Mouse (Mus musculus) E14TG2a.4 (cell line): ENCODE data around the gene Tcerg1l.

Experiments
- H3K27me3 ChIP-seq: 2 replicates; pipeline ENCODE4 v1.6.1; 2014; ENCODE audit warnings: low read length, control low read depth; ENCODE audit not compliant: insufficient read depth
- H3K36me3 ChIP-seq: 2 replicates; pipeline ENCODE4 v1.6.1; 2014; ENCODE audit warnings: low read length, control low read depth; ENCODE audit not compliant: insufficient read depth
- H3K4me1 ChIP-seq: replicated peaks from 2 replicates; pipeline ENCODE4 v1.6.1; 2014; ENCODE audit warnings: low read depth, low read length, control low read depth
- H3K4me3 ChIP-seq: replicated peaks from 2 replicates; pipeline ENCODE4 v1.5.1; 2014; ENCODE audit warnings: mild to moderate bottlenecking, low read length
- H3K9me3 ChIP-seq: 2 replicates; pipeline ENCODE4 v1.6.1; 2014; ENCODE audit warnings: low read length, control low read depth
- CTCF ChIP-seq: conservative IDR thresholded peaks from 2 replicates; pipeline ENCODE4 v1.5.1; 2014; ENCODE audit warnings: low read length
- NANOG ChIP-seq: IDR thresholded peaks from 2 replicates; pipeline ENCODE4 v1.6.1; 2014; ENCODE audit warnings: borderline replicate concordance, low read length, mixed read lengths
- POU5F1 ChIP-seq: IDR thresholded peaks from 2 replicates; pipeline ENCODE4 v1.6.1; 2014; ENCODE audit warnings: low read length, borderline replicate concordance

Tcerg1l gene

GRCm38 (mm10) chr7:138271328-138271727, 126.2 kb downstream of the Tcerg1l start:
- no peak overlapping the region for H3K4me3 ChIP-seq
- H3K27me3 ChIP-seq: no peaks in the 10 kb centered on the region
- peaks cover 26% of the 10 kb centered on the region for H3K9me3 ChIP-seq
- no peak for TF ChIP-seq CTCF
- no peak for TF ChIP-seq NANOG
- TF ChIP-seq POU5F1: no peak
- no peaks in the 10 kb centered on the region for H3K4me1 ChIP-seq
- no peaks in the 10 kb centered on the region for H3K36me3 ChIP-seq

- no peaks in the 10 kb centered on the region for H3K27me3 ChIP-seq
- H3K4me3 ChIP-seq: no peak overlapping the region
- H3K9me3 ChIP-seq: peaks cover 26% of the 10 kb centered on the region
- no peaks in the 10 kb centered on the region for H3K36me3 ChIP-seq
- TF ChIP-seq POU5F1: no peak
- TF ChIP-seq NANOG: no peak
- no peak for TF ChIP-seq CTCF
- H3K4me1 ChIP-seq: no peaks in the 10 kb centered on the region
These were observed 128.1 kb downstream of the Tcerg1l start for GRCm38 (mm10) chr7:138269386-138269785.

- TF ChIP-seq POU5F1 (no peak), CTCF (no peak), NANOG (no peak)
- Histone ChIP-seq H3K27me3 (no peaks in the 10 kb centered on the region), H3K9me3 (peaks cover 26% of the 10 kb centered on the region), H3K36me3 (no peaks in the 10 kb centered on the region), H3K4me3 (no peak overlapping the region), H3K4me1 (no peaks in the 10 kb centered on the region)
These were observed 129.4 kb downstream of the Tcerg1l start for GRCm38 (mm10) chr7:138267976-138268646.

- Histone ChIP-seq H3K36me3 (no peaks in the 10 kb centered on the region), H3K4me1 (no peaks in the 10 kb centered on the region), H3K27me3 (no peaks in the 10 kb centered on the region), H3K9me3 (0 out of 2 replicates have a peak, but pooled peaks cover 2% of the 10 kb centered on the region), H3K4me3 (no peak overlapping the region)
- TF ChIP-seq CTCF: no peak
- no peak for TF ChIP-seq NANOG
- TF ChIP-seq POU5F1: no peak
These were observed 148.9 kb downstream of the Tcerg1l start for GRCm38 (mm10) chr7:138248612-138249011.

- TF ChIP-seq CTCF: no peak
- no peak for TF ChIP-seq POU5F1
- no peak for TF ChIP-seq NANOG
- H3K9me3 ChIP-seq: 0 out of 2 replicates have a peak, but pooled peaks cover 2% of the 10 kb centered on the region
- H3K4me1 ChIP-seq: no peaks in the 10 kb centered on the region
- H3K27me3 ChIP-seq: no peaks in the 10 kb centered on the region
- H3K36me3 ChIP-seq: no peaks in the 10 kb centered on the region
- H3K4me3 ChIP-seq: no peak overlapping the region
These were observed 149.4 kb downstream of the Tcerg1l start for GRCm38 (mm10) chr7:138248176-138248575.

- 0 out of 2 replicates have a peak, but pooled peaks cover 2% of the 10 kb centered on the region for H3K9me3 ChIP-seq
- TF ChIP-seq CTCF: no peak
- TF ChIP-seq NANOG: no peak
- TF ChIP-seq POU5F1: no peak
These were observed 150.8 kb downstream of the Tcerg1l start for GRCm38 (mm10) chr7:138246684-138247083.

GRCm38 (mm10) chr7:138242229-138242628, 155.3 kb downstream of the Tcerg1l start:
- no peak for TF ChIP-seq NANOG
- TF ChIP-seq CTCF: no peak
- TF ChIP-seq POU5F1: no peak
- Histone ChIP-seq H3K4me3 (no peak overlapping the region), H3K27me3 (no peaks in the 10 kb centered on the region), H3K36me3 (no peaks in the 10 kb centered on the region), H3K9me3 (0 out of 2 replicates have a peak, but pooled peaks cover 2% of the 10 kb centered on the region), H3K4me1 (no peaks in the 10 kb centered on the region)

More at GRCm38 (mm10) chr7:138246684-138247083, 150.8 kb downstream of the Tcerg1l start:
- H3K27me3 ChIP-seq: no peaks in the 10 kb centered on the region
- H3K36me3 ChIP-seq: no peaks in the 10 kb centered on the region
- H3K4me1 ChIP-seq: no peaks in the 10 kb centered on the region
- no peak overlapping the region for H3K4me3 ChIP-seq

GRCm38 (mm10) chr7:138237708-138238225, 159.8 kb downstream of the Tcerg1l start:
- TF ChIP-seq NANOG (no peak), POU5F1 (no peak), CTCF (no peak)
- no peaks in the 10 kb centered on the region for H3K4me1 ChIP-seq
- no peak overlapping the region for H3K4me3 ChIP-seq
- H3K27me3 ChIP-seq: no peaks in the 10 kb centered on the region
- no peaks in the 10 kb centered on the region for H3K36me3 ChIP-seq
- H3K9me3 ChIP-seq: no peaks in the 10 kb centered on the region
